Mouse (Mus musculus) adrenal gland, postnatal 25 days (tissue): Measurements from ENCODE around the gene Klk13. TPM values are rescaled to one million over a fixed set of nuclear protein-coding genes. Genes with fewer than 3 reads are reported as not detected.
"Not testable (repeated sequence)": the region's sequence is repeated elsewhere in the genome, so short reads cannot be mapped to it uniquely, and the experiment has no call there.

Experiments
- DNase-seq: peaks from one replicate; pipeline ENCODE4 v3.0.0; 2021; ENCODE audit warnings: mixed read lengths
- long read RNA-seq: library from polyadenylated mRNA; stranded (forward); transcript quantifications from one replicate; pipeline ENCODE4 v2.0.0, GENCODE M21; 2021
- total RNA-seq: library from RNA; stranded (reverse); gene quantifications from 2 replicates; pipeline ENCODE4 v1.2.3, GENCODE M21; 2021

Gene Klk13
- total RNA-seq: not detected in 2 replicates
- long read RNA-seq, partial matches to known transcripts: 0 of 1 reads
- long read RNA-seq, other reads (novel, unspliced or antisense): 1 of 1 reads

GRCm38 (mm10) chr7:43712267-43712666, at the start of gene Klk13:
Gene Klk13, plus strand, starts transcription at chr7:43712567.
- no peak for DNase-seq

GRCm38 (mm10) chr7:43662804-43663203, 49.6 kb upstream of the Klk13 start:
- DNase-seq: peak; percentile 25

- DNase-seq: not testable (repeated sequence)
These were observed 45.1 kb upstream of the Klk13 start for GRCm38 (mm10) chr7:43667221-43667620.

GRCm38 (mm10) chr7:43668582-43668981, 43.8 kb upstream of the Klk13 start:
- DNase-seq: peak; percentile 26

GRCm38 (mm10) chr7:43671064-43671808, 41.1 kb upstream of the Klk13 start:
- DNase-seq: no peak

GRCm38 (mm10) chr7:43671809-43672580, 40.4 kb upstream of the Klk13 start, which contains the start of gene Ctu1:
Gene Ctu1, plus strand, starts transcription at chr7:43672016.
- DNase-seq: peak; percentile 87

- DNase-seq: no peak
These were observed 39.6 kb upstream of the Klk13 start for GRCm38 (mm10) chr7:43672581-43673260.

GRCm38 (mm10) chr7:43675091-43675490, 37.3 kb upstream of the Klk13 start:
- DNase-seq: no peak

- peak; percentile 47 for DNase-seq
These were observed 33.9 kb upstream of the Klk13 start for GRCm38 (mm10) chr7:43678517-43678916.

- DNase-seq: peak; percentile 63
These were observed 31.4 kb upstream of the Klk13 start for GRCm38 (mm10) chr7:43680960-43681359.

GRCm38 (mm10) chr7:43682511-43682910, 29.9 kb upstream of the Klk13 start:
- DNase-seq: not testable (repeated sequence)

GRCm38 (mm10) chr7:43685088-43685487, 27.3 kb upstream of the Klk13 start:
- no peak for DNase-seq

- DNase-seq: no peak
These were observed 22.2 kb upstream of the Klk13 start, which contains the start of gene Klk14 for GRCm38 (mm10) chr7:43690118-43690517. Gene Klk14, plus strand, starts transcription at chr7:43690418.

- no peak for DNase-seq
These were observed 2.3 kb upstream of the Klk13 start for GRCm38 (mm10) chr7:43710031-43710430.

GRCm38 (mm10) chr7:43712917-43713316, 550 bp downstream of the Klk13 start:
- DNase-seq: no peak

GRCm38 (mm10) chr7:43713741-43714351, 1.5 kb downstream of the Klk13 start:
- no peak for DNase-seq

- no peak for DNase-seq
These were observed 35.4 kb downstream of the Klk13 start for GRCm38 (mm10) chr7:43747788-43748187.

- no peak for DNase-seq
These were observed 40.4 kb downstream of the Klk13 start for GRCm38 (mm10) chr7:43752806-43753205.

GRCm38 (mm10) chr7:43766484-43766883, 54.1 kb downstream of the Klk13 start:
- no peak for DNase-seq

- DNase-seq: no peak
These were observed 56.2 kb downstream of the Klk13 start, which contains the start of gene Klk12 for GRCm38 (mm10) chr7:43768597-43768996. Gene Klk12, plus strand, starts transcription at chr7:43768897.

GRCm38 (mm10) chr7:43769636-43770035, 57.3 kb downstream of the Klk13 start:
- DNase-seq: no peak

- DNase-seq: no peak
These were observed 58.3 kb downstream of the Klk13 start for GRCm38 (mm10) chr7:43770701-43771100.
